Mouse (Mus musculus) left cerebral cortex, postnatal 10 days (tissue): ENCODE results near the gene Fancg. TPM values are rescaled to one million over a fixed set of nuclear protein-coding genes. Genes with fewer than 3 reads are reported as not detected.
A peak's percentile ranks its signal among the peaks of the same experiment; 100 is the strongest.

ENCODE experiments used
- DNase-seq, 2 experiments: peaks; one replicate each; pipeline ENCODE4 v3.0.0; 2021 to 2022; ENCODE audit warnings: low spot score in 2 of 2, mixed read lengths in 1 of 2; ENCODE audit errors: extremely low spot score in 1 of 2
- intact Hi-C: fragments of 180-260 bp; cut with DNase I; formaldehyde crosslinking; loops from one replicate; pipeline ENCODE4 v1.15.1; 2025
- total RNA-seq, 2 experiments: library from RNA; stranded (reverse); gene quantifications; 2 replicates each; pipeline ENCODE4 v1.2.3; 2021

Fancg gene
- total RNA-seq, 2 experiments from 2014 or later: 8.4 to 10.8 TPM

- intact Hi-C loops: no loop called here
Measured at GRCm38 (mm10) chr4:42956581-42956980, 53.7 kb downstream of the Fancg start.

GRCm38 (mm10) chr4:42955200-42955599, 55.1 kb downstream of the Fancg start:
- intact Hi-C loops: no loop called here
- DNase-seq: no peak

More at GRCm38 (mm10) chr4:42956581-42956980, 53.7 kb downstream of the Fancg start:
- DNase-seq: no peak

GRCm38 (mm10) chr4:42954297-42954696, 56.0 kb downstream of the Fancg start:
- peak; percentile 69 to 82 for DNase-seq
- intact Hi-C loops: loop anchor here (5.0 kb wide), 1 partner anchor 77 kb away; no protein-coding TSS in a partner anchor

- peak in 1 of 2 experiments; percentile 58 for DNase-seq
- intact Hi-C loops: loop anchor here (5.0 kb wide), 1 partner anchor 76 kb away; no protein-coding TSS in a partner anchor
Measured at GRCm38 (mm10) chr4:42953435-42954094, 56.7 kb downstream of the Fancg start.

GRCm38 (mm10) chr4:42952563-42952962, 57.7 kb downstream of the Fancg start:
- intact Hi-C loops: loop anchor here (5.0 kb wide), 1 partner anchor 75 kb away; no protein-coding TSS in a partner anchor
- DNase-seq: no peak

Other genes starting within 250 kb of the Fancg start
- gene Ccl21a, start 236.5 kb downstream of the Fancg start, total RNA-seq: not detected
- under 1 TPM in 1 of 2 experiments, not detected in 1; 0.34 TPM for gene Fam205a1, start 156.6 kb downstream of the Fancg start, total RNA-seq
- 1 to 10 TPM; 2.4 to 2.5 TPM for gene Gm12394, start 153.7 kb downstream of the Fancg start, total RNA-seq
- gene Fam205c, start 136.3 kb downstream of the Fancg start, total RNA-seq: 1 to 10 TPM; 1.2 to 1.4 TPM
- 100 to 1,000 TPM; 283 to 300 TPM for gene Phf24, start 93.8 kb downstream of the Fancg start, total RNA-seq
- gene Dnajb5, start 60.7 kb downstream of the Fancg start, total RNA-seq: 100 to 1,000 TPM; 179 to 193 TPM
- gene 1700022I11Rik, start 40.9 kb downstream of the Fancg start, total RNA-seq: not detected
- 100 to 1,000 TPM; 270 to 280 TPM for gene Vcp, start 10.0 kb downstream of the Fancg start, total RNA-seq
- gene Pigo, start 15.3 kb upstream of the Fancg start, total RNA-seq: 10 to 100 TPM; 24.3 to 32.6 TPM
- 100 to 1,000 TPM; 102 to 114 TPM for gene Stoml2, start 21.2 kb upstream of the Fancg start, total RNA-seq
- gene Fam214b, start 35.7 kb upstream of the Fancg start, total RNA-seq: 10 to 100 TPM; 38.1 to 39.5 TPM
- gene Unc13b, start 48.4 kb upstream of the Fancg start, total RNA-seq: 10 to 100 TPM; 61.0 to 65.4 TPM